Mouse (Mus musculus): ENCODE data around the gene Zswim4. TPM values are rescaled to one million over a fixed set of nuclear protein-coding genes. Genes with fewer than 3 reads are reported as not detected.

Zswim4 gene
- polyA plus RNA-seq, 1 experiment from 2014 or later: 6.3 TPM

GRCm38 (mm10) chr8:84170096-84170495, 66.8 kb downstream of the Zswim4 start:
- WGBS (ENCODE audit: insufficient replicate concordance): 82% methylated on average over 5 of the region's 5 CpGs
- peaks cover 12% of the 10 kb centered on the region; the same call in 1 of the 2 replicates for H3K36me3 ChIP-seq (ENCODE audit: control insufficient read depth, insufficient read depth, low read length)

GRCm38 (mm10) chr8:84167696-84168095, 69.2 kb downstream of the Zswim4 start:
- peak overlapping the region; percentile 28; the same call in 1 of the 2 replicates for H3K9ac ChIP-seq (ENCODE audit: low read depth, low read length)
- ATAC-seq (replicated peaks; ENCODE audit: insufficient number of reproducible peaks, low FRiP score, low TSS enrichment): no peak
- H3K27me3 ChIP-seq (ENCODE audit: control insufficient read depth, insufficient read depth, low read length): no peaks in the 10 kb centered on the region
- H3K4me1 ChIP-seq (ENCODE audit: control insufficient read depth, insufficient read depth, low read length): peaks cover 21% of the 10 kb centered on the region
- H3K27ac ChIP-seq (ENCODE audit: low read depth, low read length): no peak overlapping the region
- no peak overlapping the region for H3K4me3 ChIP-seq (ENCODE audit: low read depth, low read length)
- H3K4me2 ChIP-seq: no peak overlapping the region
- H3K9me3 ChIP-seq (replicated peaks; ENCODE audit: control insufficient read depth, low read length): no peaks in the 10 kb centered on the region
- H3K36me3 ChIP-seq (ENCODE audit: control insufficient read depth, insufficient read depth, low read length): peaks cover 5% of the 10 kb centered on the region; the same call in 1 of the 2 replicates
- WGBS (ENCODE audit: insufficient replicate concordance): 74% methylated on average over 2 of the region's 2 CpGs

More at GRCm38 (mm10) chr8:84170096-84170495, 66.8 kb downstream of the Zswim4 start:
- Histone ChIP-seq H3K4me1 (ENCODE audit: control insufficient read depth, insufficient read depth, low read length) (peaks cover 21% of the 10 kb centered on the region), H3K27me3 (ENCODE audit: control insufficient read depth, insufficient read depth, low read length) (no peaks in the 10 kb centered on the region), H3K4me2 (no peak overlapping the region), H3K4me3 (ENCODE audit: low read depth, low read length) (no peak overlapping the region), H3K27ac (ENCODE audit: low read depth, low read length) (no peak overlapping the region), H3K9me3 (replicated peaks; ENCODE audit: control insufficient read depth, low read length) (no peaks in the 10 kb centered on the region), H3K9ac (ENCODE audit: low read depth, low read length) (no peak overlapping the region)
- ATAC-seq (replicated peaks; ENCODE audit: insufficient number of reproducible peaks, low FRiP score, low TSS enrichment): no peak

MicroRNAs within 50 kb of the gene (microRNA counts, 519-probe panel; counts per million panel counts)
- 32.2 counts per million for microRNA mmu-miR-181c
- 6,078 counts per million, percentile 76 among the panel's probes with 10 or more counts for microRNA mmu-miR-23a
- microRNA mmu-miR-27a: 6,519 counts per million, percentile 84 among the panel's probes with 10 or more counts

Small RNA genes within 50 kb of the gene (microRNA-seq; reads per million reads assigned to microRNA genes)
- gene Mir181c (ENCODE audit: borderline number of aligned reads) (3,063 reads per million, percentile 90 among the genes with 10 or more reads in this experiment), gene Mir181d (ENCODE audit: borderline number of aligned reads) (2,916 reads per million, percentile 89 among the genes with 10 or more reads in this experiment), gene Mir23a (ENCODE audit: borderline number of aligned reads) (26,621 reads per million, percentile 98 among the genes with 10 or more reads in this experiment), gene Mir24-2 (ENCODE audit: borderline number of aligned reads) (not detected), gene Mir27a (ENCODE audit: borderline number of aligned reads) (385 reads per million, percentile 77 among the genes with 10 or more reads in this experiment), gene Mir3074-2 (ENCODE audit: borderline number of aligned reads) (not detected)

Other genes with a start within 250 kb of the Zswim4 start
- 8.1 and 10.1 TPM in 2 replicates for gene Samd1, start 239.4 kb downstream of the Zswim4 start, polyA plus RNA-seq (2014; fragmentation: Nextera tagmentation; extraction: Ambion mirVana)
- gene 1700067K01Rik, start 235.6 kb downstream of the Zswim4 start, polyA plus RNA-seq (2014; fragmentation: Nextera tagmentation; extraction: Ambion mirVana): 0.42 and 0.52 TPM in 2 replicates
- 0.11 TPM in 1 of 2 replicates, not detected in the other for gene 2210011C24Rik, start 224.9 kb downstream of the Zswim4 start, polyA plus RNA-seq (2014; fragmentation: Nextera tagmentation; extraction: Ambion mirVana)
- 0.57 and 0.77 TPM in 2 replicates for gene Palm3, start 215.6 kb downstream of the Zswim4 start, polyA plus RNA-seq (2014; fragmentation: Nextera tagmentation; extraction: Ambion mirVana)
- 3.5 and 4.1 TPM in 2 replicates for gene Il27ra, start 194.5 kb downstream of the Zswim4 start, polyA plus RNA-seq (2014; fragmentation: Nextera tagmentation; extraction: Ambion mirVana)
- gene Rln3, start 192.1 kb downstream of the Zswim4 start, polyA plus RNA-seq (2014; fragmentation: Nextera tagmentation; extraction: Ambion mirVana): not detected in 2 replicates
- gene Gm10643, start 171.9 kb downstream of the Zswim4 start, polyA plus RNA-seq (2014; fragmentation: Nextera tagmentation; extraction: Ambion mirVana): 1.0 and 1.1 TPM in 2 replicates
- 7.5 and 7.9 TPM in 2 replicates for gene Rfx1, start 170.2 kb downstream of the Zswim4 start, polyA plus RNA-seq (2014; fragmentation: Nextera tagmentation; extraction: Ambion mirVana)
- gene Dcaf15, start 132.3 kb downstream of the Zswim4 start, polyA plus RNA-seq (2014; fragmentation: Nextera tagmentation; extraction: Ambion mirVana): 7.5 and 8.8 TPM in 2 replicates
- gene Podnl1, start 111.1 kb downstream of the Zswim4 start, polyA plus RNA-seq (2014; fragmentation: Nextera tagmentation; extraction: Ambion mirVana): 0.14 TPM in 1 of 2 replicates, not detected in the other
- gene Cc2d1a, start 89.1 kb downstream of the Zswim4 start, polyA plus RNA-seq (2014; fragmentation: Nextera tagmentation; extraction: Ambion mirVana): 11.1 and 12.6 TPM in 2 replicates
- 0.44 and 0.59 TPM in 2 replicates for gene 4930432K21Rik, start 89.0 kb downstream of the Zswim4 start, polyA plus RNA-seq (2014; fragmentation: Nextera tagmentation; extraction: Ambion mirVana)
- 1.4 and 2.8 TPM in 2 replicates for gene Nanos3, start 51.8 kb downstream of the Zswim4 start, polyA plus RNA-seq (2014; fragmentation: Nextera tagmentation; extraction: Ambion mirVana)
- gene D8Ertd738e, start 12.7 kb upstream of the Zswim4 start, polyA plus RNA-seq (2014; fragmentation: Nextera tagmentation; extraction: Ambion mirVana): 321 and 330 TPM in 2 replicates
- 45.3 and 50.7 TPM in 2 replicates for gene Mri1, start 20.3 kb upstream of the Zswim4 start, polyA plus RNA-seq (2014; fragmentation: Nextera tagmentation; extraction: Ambion mirVana)
- 16.1 and 18.5 TPM in 2 replicates for gene Ccdc130, start 33.3 kb upstream of the Zswim4 start, polyA plus RNA-seq (2014; fragmentation: Nextera tagmentation; extraction: Ambion mirVana)
- gene Cacna1a, start 151.4 kb upstream of the Zswim4 start, polyA plus RNA-seq (2014; fragmentation: Nextera tagmentation; extraction: Ambion mirVana): 6.3 and 7.6 TPM in 2 replicates